Mouse (Mus musculus) embryonic facial prominence, embryonic 15.5 days (tissue): ENCODE results near the gene Cysrt1. TPM values are rescaled to one million over a fixed set of nuclear protein-coding genes. Genes with fewer than 3 reads are reported as not detected.

Experiments
- ATAC-seq: fragments of 200-750 bp; cut with Nextera tagmentation; 2 replicates; pipeline ENCODE4 v1.8.0; 2017; ENCODE audit warnings: low read depth, moderate TSS enrichment; ENCODE audit not compliant: insufficient number of reproducible peaks, low FRiP score, low TSS enrichment
- H3K27ac ChIP-seq: fragments of 300-500 bp; sonication (generic); replicated peaks from 2 replicates; pipeline ENCODE4 v1.5.1; 2015; ENCODE audit warnings: mild to moderate bottlenecking, inconsistent platforms
- H3K27me3 ChIP-seq: fragments of 300-500 bp; sonication (generic); 2 replicates; pipeline ENCODE4 v1.6.1; 2015; ENCODE audit warnings: inconsistent platforms
- H3K36me3 ChIP-seq: fragments of 300-500 bp; sonication (generic); 2 replicates; pipeline ENCODE4 v1.6.1; 2015; ENCODE audit warnings: mild to moderate bottlenecking, inconsistent platforms
- H3K4me1 ChIP-seq: fragments of 300-500 bp; sonication (generic); 2 replicates; pipeline ENCODE4 v1.6.1; 2015; ENCODE audit warnings: inconsistent platforms
- H3K4me2 ChIP-seq: fragments of 300-500 bp; sonication (generic); replicated peaks from 2 replicates; pipeline ENCODE4 v1.6.1; 2015; ENCODE audit warnings: mild to moderate bottlenecking, inconsistent platforms
- H3K4me3 ChIP-seq: fragments of 300-500 bp; sonication (generic); replicated peaks from 2 replicates; pipeline ENCODE4 v1.5.1; 2015; ENCODE audit warnings: mild to moderate bottlenecking, inconsistent platforms
- H3K9ac ChIP-seq: fragments of 300-500 bp; sonication (generic); 2 replicates; pipeline ENCODE4 v1.6.1; 2015; ENCODE audit warnings: inconsistent platforms
- H3K9me3 ChIP-seq: fragments of 300-500 bp; sonication (generic); replicated peaks from 2 replicates; pipeline ENCODE4 v1.6.1; 2016; ENCODE audit warnings: inconsistent platforms
- WGBS: fragments of 180-500 bp; shearing (Covaris S2); methylation state at CpG from one replicate; pipeline ENCODE4 v1.1.7; 2015; 5-methylcytosine and 5-hydroxymethylcytosine counted together
- polyA plus RNA-seq: library from polyadenylated mRNA; unstranded; fragments of >200 nt; fragmentation: Nextera tagmentation; extraction: Ambion mirVana; gene quantifications from 2 replicates; pipeline ENCODE4 v1.2.1, GENCODE M21; 2015

The Cysrt1 gene
- polyA plus RNA-seq, 1 experiment from 2014 or later = 53.3 TPM

DNA sequence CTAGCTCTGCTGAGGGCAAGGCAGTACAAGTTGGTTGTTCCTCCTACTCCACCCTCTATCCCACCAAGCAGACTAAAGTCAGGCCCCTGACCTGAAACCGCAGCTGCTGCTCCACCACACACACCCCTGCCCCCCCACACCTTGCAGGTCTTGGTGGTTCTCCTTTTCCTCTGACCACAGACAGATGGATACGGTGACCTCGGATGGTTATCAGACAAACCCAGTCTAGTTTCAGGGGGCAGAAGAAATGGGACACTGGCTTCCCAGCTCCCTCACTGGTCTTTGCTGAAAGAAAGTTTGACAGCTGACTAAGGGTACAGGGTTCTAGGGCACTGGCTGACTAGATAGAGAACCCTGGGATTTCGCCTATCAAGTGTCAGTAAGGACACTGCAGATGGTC lies 8.8 kb downstream of the Cysrt1 start:
- no peak for ATAC-seq
- Histone ChIP-seq H3K27me3 (peaks cover 11% of the 10 kb centered on the region; the same call in 1 of the 2 replicates), H3K4me1 (peaks cover 6% of the 10 kb centered on the region), H3K9me3 (no peaks in the 10 kb centered on the region), H3K4me2 (no peak overlapping the region), H3K9ac (no peak overlapping the region), H3K4me3 (no peak overlapping the region), H3K27ac (no peak overlapping the region), H3K36me3 (no peaks in the 10 kb centered on the region)
- WGBS = 72% methylated on average over 4 of the region's 4 CpGs

DNA sequence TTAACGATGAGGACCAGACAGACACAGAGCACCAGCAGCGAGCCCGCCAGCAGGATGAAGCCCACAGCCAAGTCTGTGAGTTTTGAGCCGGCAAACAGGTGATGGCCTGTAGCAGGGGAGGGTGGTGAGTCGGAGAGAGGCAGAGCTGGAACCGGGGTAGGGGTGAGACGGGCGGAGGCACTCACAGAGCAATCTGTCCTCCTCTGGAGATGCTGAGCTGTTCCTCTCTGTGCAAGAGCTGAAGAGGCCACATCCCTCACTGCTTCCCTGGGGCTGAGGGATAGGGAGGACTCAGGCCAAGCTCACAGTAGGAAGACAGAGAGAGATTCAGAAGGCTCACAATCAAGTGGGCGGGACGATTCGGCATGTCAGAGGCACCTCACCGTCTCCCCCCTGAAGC lies 11.2 kb downstream of the Cysrt1 start:
- Histone ChIP-seq H3K36me3 (no peaks in the 10 kb centered on the region), H3K27ac (no peak overlapping the region), H3K9ac (no peak overlapping the region), H3K4me2 (no peak overlapping the region), H3K4me1 (peaks cover 11% of the 10 kb centered on the region), H3K27me3 (peaks cover 11% of the 10 kb centered on the region; the same call in 1 of the 2 replicates), H3K9me3 (no peaks in the 10 kb centered on the region), H3K4me3 (no peak overlapping the region)
- 43% methylated on average over 12 of the region's 12 CpGs for WGBS
- ATAC-seq = no peak

DNA sequence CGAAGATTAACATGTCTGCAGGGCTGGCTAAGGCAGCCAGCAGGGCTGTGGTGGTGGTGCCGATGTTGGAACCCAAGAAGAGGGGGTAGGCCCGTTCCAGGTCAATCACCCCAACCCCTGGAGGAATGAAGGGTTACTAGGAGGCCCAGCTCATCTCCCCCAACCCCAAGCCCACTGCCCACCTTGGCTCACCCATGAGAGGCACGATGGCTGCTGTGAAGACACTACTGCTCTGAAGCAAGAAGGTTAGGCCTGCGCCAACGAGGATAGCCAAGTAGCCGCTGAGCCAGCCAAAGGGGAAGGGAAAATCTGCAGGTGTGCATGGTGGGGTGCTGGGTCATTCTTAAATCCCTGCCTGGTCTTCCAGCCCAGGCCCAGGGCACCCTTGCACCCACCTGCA lies 11.7 kb downstream of the Cysrt1 start:
- H3K27me3 ChIP-seq = peaks cover 11% of the 10 kb centered on the region; the same call in 1 of the 2 replicates
- no peaks in the 10 kb centered on the region for H3K9me3 ChIP-seq
- no peak overlapping the region for H3K9ac ChIP-seq
- H3K4me3 ChIP-seq = no peak overlapping the region
- no peaks in the 10 kb centered on the region for H3K36me3 ChIP-seq
- no peak overlapping the region for H3K4me2 ChIP-seq
- no peak overlapping the region for H3K27ac ChIP-seq
- H3K4me1 ChIP-seq = peaks cover 15% of the 10 kb centered on the region
- no peak for ATAC-seq
- WGBS = 77% methylated on average over 7 of the region's 7 CpGs

DNA sequence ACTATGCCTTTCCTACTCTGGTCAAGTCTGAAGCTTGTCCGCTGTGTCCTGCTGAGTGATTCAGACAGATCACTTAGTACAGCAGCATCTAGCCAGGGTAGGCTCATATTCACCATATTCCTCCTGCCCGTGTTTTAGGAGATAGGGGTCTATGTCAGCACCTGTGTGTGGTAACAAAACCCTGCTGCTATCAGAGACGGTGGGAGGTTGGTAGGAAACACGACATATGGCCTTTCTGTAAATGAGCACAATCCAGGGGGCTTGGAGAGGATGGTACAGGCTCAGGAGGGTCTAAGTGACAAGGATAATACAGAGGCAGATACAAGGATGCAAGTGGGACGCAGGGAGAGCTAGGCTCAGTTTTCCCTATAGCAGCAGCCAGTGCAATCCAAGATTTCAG lies 12.7 kb downstream of the Cysrt1 start:
- Histone ChIP-seq H3K4me1 (peaks cover 19% of the 10 kb centered on the region), H3K4me2 (no peak overlapping the region), H3K9me3 (no peaks in the 10 kb centered on the region), H3K27ac (no peak overlapping the region), H3K4me3 (no peak overlapping the region), H3K36me3 (no peaks in the 10 kb centered on the region), H3K27me3 (peaks cover 11% of the 10 kb centered on the region; the same call in 1 of the 2 replicates), H3K9ac (no peak overlapping the region)
- no peak for ATAC-seq
- 77% methylated on average over 5 of the region's 5 CpGs for WGBS

DNA sequence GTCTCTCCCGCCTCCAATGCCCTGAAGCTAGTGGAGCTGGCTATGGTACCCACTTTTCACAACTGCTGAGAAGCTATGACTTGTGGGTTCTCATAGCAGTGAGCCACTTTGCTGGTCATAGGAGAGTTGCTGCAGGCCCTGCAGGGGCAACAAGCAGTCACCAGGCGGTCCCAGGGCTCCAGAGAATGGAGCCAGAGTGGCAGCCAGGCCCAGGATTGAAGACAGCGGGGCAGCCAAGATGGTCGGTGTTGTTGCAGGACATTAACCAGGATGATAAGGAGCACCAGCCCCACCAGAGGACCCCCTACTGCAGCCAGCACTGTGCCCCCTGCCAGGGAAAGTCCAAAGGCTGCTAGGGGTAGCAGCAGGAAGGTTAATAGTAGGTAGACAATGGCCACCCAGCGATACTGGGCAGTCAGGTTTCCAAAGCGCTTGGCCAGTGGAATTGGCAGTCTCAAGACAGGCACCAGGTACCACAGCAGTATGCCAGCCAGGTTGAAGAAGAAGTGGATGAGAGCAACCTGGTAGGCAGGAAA lies 13.2 kb downstream of the Cysrt1 start:
- Histone ChIP-seq H3K9me3 (no peaks in the 10 kb centered on the region), H3K4me3 (no peak overlapping the region; the same call in 1 of the 2 replicates), H3K27ac (no peak overlapping the region; the same call in 1 of the 2 replicates), H3K4me2 (peak overlapping the region; percentile 46), H3K9ac (no peak overlapping the region), H3K36me3 (no peaks in the 10 kb centered on the region), H3K4me1 (peaks cover 19% of the 10 kb centered on the region), H3K27me3 (peaks cover 11% of the 10 kb centered on the region; the same call in 1 of the 2 replicates)
- 70% methylated on average over 6 of the region's 6 CpGs for WGBS
- ATAC-seq = no peak

DNA sequence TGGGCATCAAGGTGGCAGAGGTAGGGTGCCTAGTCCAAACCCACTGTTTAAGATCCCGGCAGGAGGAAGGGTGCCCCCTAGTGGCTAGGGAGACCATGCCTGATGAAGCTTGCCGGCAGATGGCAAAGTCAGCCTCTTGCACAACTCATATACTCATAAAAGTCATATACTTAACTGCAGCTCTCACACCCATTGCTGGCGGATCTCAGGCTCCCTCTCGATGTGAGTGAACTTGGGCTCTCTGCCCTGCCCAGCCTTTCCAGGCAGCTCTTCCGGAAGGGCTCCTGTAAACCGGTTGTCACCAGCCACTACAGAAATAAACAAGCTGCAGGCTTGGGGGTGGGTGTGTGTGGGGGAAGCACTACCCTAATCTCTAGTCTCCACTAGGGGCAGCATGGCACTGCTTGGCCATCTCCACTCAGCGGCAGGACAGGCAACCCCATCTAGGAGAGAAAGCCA lies 13.8 kb downstream of the Cysrt1 start:
- H3K36me3 ChIP-seq = no peaks in the 10 kb centered on the region
- peaks cover 8% of the 10 kb centered on the region; the same call in 1 of the 2 replicates for H3K27me3 ChIP-seq
- H3K4me2 ChIP-seq = peak overlapping the region; percentile 46
- peak overlapping the region; percentile 29 for H3K4me3 ChIP-seq
- ATAC-seq = no peak
- 0 out of 2 replicates have a peak overlapping the region, but pooled peaks have one; percentile 21 for H3K9ac ChIP-seq
- peak overlapping the region; percentile 78 for H3K27ac ChIP-seq
- 2% methylated on average over 7 of the region's 7 CpGs for WGBS
- peaks cover 22% of the 10 kb centered on the region for H3K4me1 ChIP-seq
- no peaks in the 10 kb centered on the region for H3K9me3 ChIP-seq

DNA sequence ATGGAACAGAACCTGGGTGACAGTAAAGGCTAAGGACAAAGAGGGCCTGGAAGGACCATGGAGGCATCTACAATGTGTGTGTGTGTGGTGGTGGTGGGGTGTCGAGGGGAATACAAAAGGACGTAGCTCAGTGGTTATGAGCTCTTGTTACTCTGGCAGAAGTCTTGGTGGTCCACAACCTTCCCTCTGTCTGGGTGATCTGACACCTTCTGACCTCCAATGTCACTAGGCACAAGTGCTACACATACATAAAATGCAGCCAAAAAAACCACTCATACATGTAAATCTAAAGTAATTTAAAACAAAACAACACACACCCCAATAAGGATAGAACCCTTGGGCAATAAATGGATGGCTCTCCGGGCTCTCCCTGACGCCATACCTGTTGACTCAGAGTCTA lies 14.8 kb downstream of the Cysrt1 start:
- Histone ChIP-seq H3K9ac (no peak overlapping the region), H3K4me1 (peaks cover 27% of the 10 kb centered on the region), H3K36me3 (no peaks in the 10 kb centered on the region), H3K4me2 (no peak overlapping the region), H3K4me3 (no peak overlapping the region), H3K27ac (no peak overlapping the region), H3K27me3 (peaks cover 8% of the 10 kb centered on the region; the same call in 1 of the 2 replicates), H3K9me3 (no peaks in the 10 kb centered on the region)
- over 99% methylated on average over 4 of the region's 4 CpGs for WGBS
- no peak for ATAC-seq

DNA sequence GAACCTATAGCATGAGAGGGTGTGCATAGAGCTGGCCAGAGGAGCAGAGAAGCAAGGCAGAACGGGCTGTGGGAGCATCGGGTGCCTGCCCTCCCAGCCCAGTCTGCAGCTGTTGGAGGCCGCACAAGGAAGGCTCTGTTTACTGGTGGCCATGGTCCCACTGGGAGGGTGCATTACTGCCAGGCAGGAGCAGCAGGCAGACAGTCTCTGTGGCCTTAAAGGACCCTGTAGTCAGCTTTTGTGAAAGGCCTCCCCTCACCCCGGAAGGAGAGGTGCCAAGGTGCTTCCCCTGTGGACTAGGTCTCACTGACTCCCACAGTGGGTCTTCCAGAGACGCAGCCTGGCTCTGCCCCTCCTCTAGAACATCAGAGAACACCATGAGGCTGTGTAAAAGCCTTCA lies 15.4 kb downstream of the Cysrt1 start:
- no peak for ATAC-seq
- WGBS = 78% methylated on average over 5 of the region's 5 CpGs

DNA sequence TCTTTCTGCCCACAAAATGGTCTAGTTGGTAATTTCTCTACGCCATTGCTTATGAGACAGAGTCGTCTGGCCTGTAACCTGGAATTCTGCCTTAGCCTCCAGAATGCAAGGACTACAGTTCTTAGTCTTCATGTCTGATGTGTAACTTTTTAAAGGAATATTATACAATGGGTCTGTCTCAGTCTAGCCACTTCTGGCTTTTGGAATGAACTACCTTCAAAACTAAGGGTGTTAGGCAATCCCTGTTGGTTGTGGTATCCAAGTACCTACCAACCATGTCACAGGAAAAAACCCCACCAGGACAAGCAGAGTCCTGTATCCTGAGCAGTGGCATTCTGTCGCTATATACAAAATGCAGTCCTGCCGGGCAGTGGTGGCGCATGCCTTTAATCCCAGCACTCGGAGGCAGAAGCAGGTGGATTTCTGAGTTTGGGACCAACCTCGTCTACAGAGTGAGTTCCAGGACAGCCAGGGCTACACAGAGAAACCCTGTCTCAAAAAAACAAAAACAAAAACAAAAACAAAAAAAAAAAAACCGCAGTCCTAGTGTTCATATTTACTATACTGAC lies 16.4 kb downstream of the Cysrt1 start:
- Histone ChIP-seq H3K9ac (no peak overlapping the region), H3K4me2 (peak overlapping the region; percentile 47), H3K4me1 (peaks cover 27% of the 10 kb centered on the region), H3K27me3 (0 out of 2 replicates have a peak, but pooled peaks cover 5% of the 10 kb centered on the region), H3K9me3 (no peaks in the 10 kb centered on the region), H3K36me3 (0 out of 2 replicates have a peak, but pooled peaks cover 8% of the 10 kb centered on the region), H3K4me3 (peak overlapping the region; percentile 96; the same call in 1 of the 2 replicates), H3K27ac (peak overlapping the region; percentile 97)
- ATAC-seq = no peak
- WGBS = 73% methylated on average over 8 of the region's 8 CpGs

More for the DNA sequence above, 15.4 kb downstream of the Cysrt1 start:
- peaks cover 8% of the 10 kb centered on the region; the same call in 1 of the 2 replicates for H3K27me3 ChIP-seq
- no peak overlapping the region for H3K4me3 ChIP-seq
- no peaks in the 10 kb centered on the region for H3K9me3 ChIP-seq
- no peak overlapping the region for H3K9ac ChIP-seq
- no peak overlapping the region for H3K4me2 ChIP-seq
- 0 out of 2 replicates have a peak, but pooled peaks cover 1% of the 10 kb centered on the region for H3K36me3 ChIP-seq
- H3K4me1 ChIP-seq = peaks cover 27% of the 10 kb centered on the region
- no peak overlapping the region for H3K27ac ChIP-seq

DNA sequence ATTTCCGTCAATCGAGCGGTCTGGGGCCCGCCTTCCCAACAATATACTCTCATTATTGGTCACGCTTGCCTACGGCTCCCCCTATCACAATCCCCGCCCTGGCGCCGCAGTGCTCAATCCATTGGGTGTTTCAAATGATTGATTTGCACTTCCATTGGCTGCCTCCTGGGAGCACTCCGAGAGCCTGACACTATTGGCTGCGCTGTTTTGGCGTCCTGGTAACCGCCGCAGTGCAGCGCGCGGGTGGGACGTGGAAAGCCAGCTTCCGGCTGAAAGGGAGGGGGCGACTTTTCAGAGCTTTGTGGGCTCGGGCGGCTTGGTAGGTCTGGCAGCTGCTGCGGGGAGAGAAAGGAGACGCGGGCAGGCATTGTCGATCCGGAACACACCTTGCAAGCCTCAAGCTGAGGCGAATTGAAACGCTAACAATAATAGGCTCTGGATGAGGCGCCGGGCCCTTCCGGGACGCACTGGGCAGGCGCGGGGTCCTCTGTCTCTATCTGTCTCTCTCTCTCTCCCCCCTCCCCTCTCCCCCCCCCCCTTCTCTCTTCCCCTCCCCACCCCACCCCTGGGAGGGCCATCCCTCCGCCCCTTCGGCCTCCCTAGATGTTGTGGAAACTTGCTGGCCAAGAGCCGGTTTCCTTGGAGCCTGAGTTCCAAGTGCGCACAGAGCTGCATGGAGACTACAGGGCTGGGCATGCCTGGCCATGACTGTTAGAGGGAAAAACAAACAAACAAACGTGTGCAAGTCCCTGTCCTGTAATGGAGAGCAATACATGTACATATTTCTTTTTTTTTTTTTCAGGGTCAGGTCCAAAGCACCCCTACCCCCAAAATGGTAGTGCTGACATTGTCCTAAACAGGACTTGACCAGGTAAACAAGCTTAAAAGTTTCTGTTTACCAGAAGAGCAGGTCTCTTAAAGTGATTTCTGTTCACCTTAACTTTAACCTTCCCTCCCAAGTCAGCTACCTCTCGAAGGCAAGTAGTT lies 17.2 kb downstream of the Cysrt1 start:
- Histone ChIP-seq H3K9ac (0 out of 2 replicates have a peak overlapping the region, but pooled peaks have one; percentile 16), H3K4me1 (peaks cover 27% of the 10 kb centered on the region), H3K27me3 (no peaks in the 10 kb centered on the region), H3K9me3 (no peaks in the 10 kb centered on the region), H3K27ac (peak overlapping the region; percentile 97), H3K36me3 (0 out of 2 replicates have a peak, but pooled peaks cover 8% of the 10 kb centered on the region), H3K4me3 (peak overlapping the region; percentile 96), H3K4me2 (peak overlapping the region; percentile 47)
- peak; percentile 96 for ATAC-seq
- WGBS = 2% methylated on average over 41 of the region's 41 CpGs

DNA sequence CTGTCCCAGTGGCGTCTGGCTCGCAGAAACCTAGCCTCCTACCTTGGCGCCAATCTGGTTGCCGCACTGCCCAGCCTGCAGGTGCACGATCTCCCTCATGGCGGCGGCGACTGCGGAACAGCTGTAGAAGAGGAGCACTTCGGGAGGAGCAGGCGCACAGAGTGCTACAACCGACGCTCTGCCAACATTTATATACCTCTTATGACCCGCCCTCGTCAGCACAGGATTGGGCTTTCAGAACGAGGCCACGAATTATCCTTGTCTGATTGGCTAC lies 17.8 kb downstream of the Cysrt1 start, which contains the start of gene Tubb4b:
Gene Tubb4b, minus strand, starts transcription at position 211 of the 274 bp plus-strand sequence.
- Histone ChIP-seq H3K27me3 (no peaks in the 10 kb centered on the region), H3K4me1 (peaks cover 27% of the 10 kb centered on the region), H3K9ac (peak within 1 kb of the TSS; percentile 79), H3K36me3 (0 out of 2 replicates have a peak, but pooled peaks cover 8% of the 10 kb centered on the region), H3K4me3 (peak within 1 kb of the TSS; percentile 96), H3K4me2 (peak within 1 kb of the TSS; percentile 87), H3K27ac (peak within 1 kb of the TSS; percentile 97), H3K9me3 (no peaks in the 10 kb centered on the region)
- ATAC-seq = no peak
- WGBS = under 1% methylated on average over 17 of the region's 17 CpGs
